Mouse (Mus musculus) lung, adult 2 months (tissue): Measurements from ENCODE around the gene Lix1.

Experiments used
- CTCF ChIP-seq: fragments of 200-500 bp; IDR thresholded peaks from 2 replicates; pipeline ENCODE4 v1.5.1; 2011; ENCODE audit warnings: mild to moderate bottlenecking, low read length, control low read depth; ENCODE audit not compliant: insufficient read depth
- POLR2A ChIP-seq: fragments of 200-500 bp; IDR thresholded peaks from 2 replicates; pipeline ENCODE4 v1.6.1; 2011; ENCODE audit warnings: low read depth, mild to moderate bottlenecking, control low read depth, low read length, borderline replicate concordance; ENCODE audit errors: extremely low read depth

GRCm38 (mm10) chr17:17398664-17399063, 3.8 kb upstream of the Lix1 start:
- TF ChIP-seq CTCF (no peak), POLR2A (no peak)
